Mouse (Mus musculus) kidney, embryonic 14.5 days (tissue): ENCODE measurements around the gene Tnip3. TPM values are rescaled to one million over a fixed set of nuclear protein-coding genes. Genes with fewer than 3 reads are reported as not detected.
A peak's percentile ranks its signal among the peaks of the same experiment; 100 is the strongest.

Experiments
- ATAC-seq: fragments of 200-750 bp; cut with Nextera tagmentation; 2 replicates; pipeline ENCODE4 v1.8.0; 2017; ENCODE audit warnings: moderate number of reproducible peaks, mild to moderate bottlenecking, moderate TSS enrichment, moderate library complexity; ENCODE audit not compliant: low FRiP score, low TSS enrichment
- H3K27ac ChIP-seq: fragments of 300-500 bp; sonication (generic); 2 replicates; pipeline ENCODE4 v1.5.1; 2014; ENCODE audit warnings: low read depth, mild to moderate bottlenecking, low read length, moderate library complexity, mixed read lengths
- H3K27me3 ChIP-seq: fragments of 300-500 bp; sonication (generic); 2 replicates; pipeline ENCODE4 v1.6.1; 2014; ENCODE audit warnings: mild to moderate bottlenecking, low read length; ENCODE audit not compliant: control insufficient read depth, insufficient read depth
- H3K36me3 ChIP-seq: fragments of 300-500 bp; sonication (generic); 2 replicates; pipeline ENCODE4 v1.6.1; 2014; ENCODE audit warnings: low read length, mixed read lengths; ENCODE audit not compliant: control insufficient read depth, insufficient read depth
- H3K4me1 ChIP-seq: fragments of 300-500 bp; sonication (generic); 2 replicates; pipeline ENCODE4 v1.6.1; 2014; ENCODE audit warnings: low read length, mixed read lengths; ENCODE audit not compliant: control insufficient read depth, insufficient read depth
- H3K4me2 ChIP-seq: fragments of 300-500 bp; sonication (generic); replicated peaks from 2 replicates; pipeline ENCODE4 v1.6.1; 2014; ENCODE audit warnings: low read depth, mild to moderate bottlenecking, low read length
- H3K4me3 ChIP-seq: fragments of 300-500 bp; sonication (generic); 2 replicates; pipeline ENCODE4 v1.5.1; 2014; ENCODE audit warnings: mild to moderate bottlenecking, low read length
- H3K9ac ChIP-seq: fragments of 300-500 bp; sonication (generic); 2 replicates; pipeline ENCODE4 v1.6.1; 2014; ENCODE audit warnings: low read depth, mild to moderate bottlenecking, low read length, moderate library complexity
- H3K9me3 ChIP-seq: fragments of 300-500 bp; sonication (generic); 2 replicates; pipeline ENCODE4 v1.6.1; 2016; ENCODE audit warnings: low read length; ENCODE audit not compliant: control insufficient read depth
- WGBS: fragments of 180-500 bp; shearing (Covaris S2); extraction: QIAGEN DNeasy Blood & Tissue Kit; methylation state at CpG from one replicate; pipeline ENCODE4 v1.1.7; 2014; 5-methylcytosine and 5-hydroxymethylcytosine counted together
- polyA plus RNA-seq: library from polyadenylated mRNA; unstranded; fragments of >200 nt; fragmentation: Nextera tagmentation; extraction: Ambion mirVana; gene quantifications from 2 replicates; pipeline ENCODE4 v1.2.1, GENCODE M21; 2014

Gene Tnip3
- not detected in 2 replicates for polyA plus RNA-seq

- Histone ChIP-seq H3K4me2 (no peak within 1 kb of the TSS), H3K4me1 (no peaks in the 10 kb centered on the region), H3K27me3 (no peaks in the 10 kb centered on the region), H3K9ac (no peak within 1 kb of the TSS), H3K27ac (no peak within 1 kb of the TSS), H3K9me3 (no peaks in the 10 kb centered on the region), H3K36me3 (no peaks in the 10 kb centered on the region), H3K4me3 (no peak within 1 kb of the TSS)
- no peak for ATAC-seq
- WGBS, result 79% methylated on average over 5 of the region's 5 CpGs
Measured at GRCm38 (mm10) chr6:65525192-65525591, at the start of gene Tnip3. TSS of gene Tnip3 (plus strand) at chr6:65525313.

GRCm38 (mm10) chr6:65498786-65499185 lies 26.3 kb upstream of the Tnip3 start:
- no peak for ATAC-seq
- no peaks in the 10 kb centered on the region for H3K36me3 ChIP-seq
- no peak overlapping the region for H3K27ac ChIP-seq
- no peak overlapping the region for H3K4me2 ChIP-seq
- no peak overlapping the region for H3K4me3 ChIP-seq
- no peak overlapping the region for H3K9ac ChIP-seq
- no peaks in the 10 kb centered on the region for H3K27me3 ChIP-seq
- H3K4me1 ChIP-seq, result no peaks in the 10 kb centered on the region
- no peaks in the 10 kb centered on the region for H3K9me3 ChIP-seq

- no peak overlapping the region for H3K4me3 ChIP-seq
- H3K9me3 ChIP-seq, result no peaks in the 10 kb centered on the region
- H3K27me3 ChIP-seq, result no peaks in the 10 kb centered on the region
- WGBS, result 48% methylated on average over 4 of the region's 4 CpGs
- H3K27ac ChIP-seq, result no peak overlapping the region
- no peaks in the 10 kb centered on the region for H3K36me3 ChIP-seq
- peak; percentile 85; the same call in 1 of the 2 replicates for ATAC-seq
- no peak overlapping the region for H3K9ac ChIP-seq
- H3K4me1 ChIP-seq, result no peaks in the 10 kb centered on the region
- H3K4me2 ChIP-seq, result no peak overlapping the region
Measured at GRCm38 (mm10) chr6:65510051-65510669, 15.0 kb upstream of the Tnip3 start.

- Histone ChIP-seq H3K4me1 (no peaks in the 10 kb centered on the region), H3K27ac (no peak overlapping the region), H3K4me3 (no peak overlapping the region), H3K36me3 (no peaks in the 10 kb centered on the region), H3K9ac (no peak overlapping the region), H3K9me3 (no peaks in the 10 kb centered on the region), H3K27me3 (no peaks in the 10 kb centered on the region), H3K4me2 (no peak overlapping the region)
- ATAC-seq, result no peak
- 93% methylated on average over 3 of the region's 3 CpGs for WGBS
Measured at GRCm38 (mm10) chr6:65513813-65514212, 11.3 kb upstream of the Tnip3 start.

DNA sequence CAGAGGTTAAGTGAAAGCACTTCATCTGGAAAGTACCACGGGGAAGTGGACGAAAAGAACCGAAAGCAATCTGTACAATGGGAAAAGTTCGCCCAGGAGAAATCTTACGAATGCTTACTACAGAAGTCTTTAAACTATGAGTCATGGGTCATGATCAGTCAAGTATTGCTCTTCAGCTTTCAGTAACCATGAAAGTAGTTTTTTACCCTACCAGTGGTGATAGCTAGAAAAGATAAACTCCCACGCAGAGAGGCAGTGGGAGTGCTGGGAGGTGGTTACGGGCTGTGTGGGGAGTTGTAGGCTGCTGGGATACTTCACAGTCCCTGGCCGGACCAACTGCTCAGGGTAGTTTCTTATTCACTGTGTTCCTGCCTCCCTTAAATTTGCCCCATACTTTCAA lies 8.4 kb upstream of the Tnip3 start:
- Histone ChIP-seq H3K27me3 (no peaks in the 10 kb centered on the region), H3K4me3 (no peak overlapping the region), H3K9ac (no peak overlapping the region), H3K4me2 (no peak overlapping the region), H3K27ac (no peak overlapping the region), H3K36me3 (no peaks in the 10 kb centered on the region), H3K4me1 (no peaks in the 10 kb centered on the region), H3K9me3 (no peaks in the 10 kb centered on the region)
- 48% methylated on average over 8 of the region's 8 CpGs for WGBS
- peak; percentile 62; the same call in 1 of the 2 replicates for ATAC-seq

DNA sequence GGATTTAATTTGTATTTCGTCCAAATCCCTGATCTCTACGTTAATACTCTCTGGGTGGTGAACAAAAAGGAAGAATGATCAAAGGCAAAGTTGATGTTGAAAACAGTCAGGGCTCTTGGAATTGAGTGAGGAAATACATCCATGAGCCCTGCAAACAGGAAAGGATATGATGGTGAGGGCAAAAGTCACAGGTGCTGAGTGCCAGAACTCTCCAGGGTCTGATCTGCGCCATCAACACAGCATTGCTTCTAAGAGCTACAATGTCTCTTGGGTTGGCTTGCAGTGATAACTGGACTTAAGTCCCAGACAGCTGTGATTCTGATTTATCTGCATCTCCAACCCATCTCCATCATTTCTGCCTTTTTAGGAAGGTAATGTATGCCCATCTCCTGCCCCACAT lies 4.3 kb upstream of the Tnip3 start:
- 83% methylated on average over 3 of the region's 3 CpGs for WGBS
- no peak for ATAC-seq
- Histone ChIP-seq H3K27ac (no peak overlapping the region), H3K9me3 (no peaks in the 10 kb centered on the region), H3K4me2 (no peak overlapping the region), H3K36me3 (no peaks in the 10 kb centered on the region), H3K4me1 (no peaks in the 10 kb centered on the region), H3K4me3 (no peak overlapping the region), H3K27me3 (no peaks in the 10 kb centered on the region), H3K9ac (no peak overlapping the region)

DNA sequence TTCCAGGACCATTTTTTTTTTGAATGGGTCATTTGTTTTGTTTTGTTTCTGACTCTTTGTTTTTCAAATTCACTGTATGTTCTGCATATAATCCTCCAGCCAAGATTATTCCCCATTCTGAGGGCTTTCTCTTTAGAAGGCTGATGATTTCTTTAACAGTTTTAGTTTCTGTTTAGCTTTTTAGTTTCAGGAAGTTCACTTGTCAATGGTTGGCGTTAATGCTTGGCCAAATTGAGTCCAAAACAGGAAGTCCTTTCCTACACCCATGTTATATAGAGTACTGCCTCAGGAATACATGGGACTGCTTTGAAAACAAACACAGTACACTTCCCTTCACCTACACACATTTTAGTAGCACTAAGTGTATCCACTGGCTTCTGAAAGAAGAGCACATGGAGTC lies 2.8 kb downstream of the Tnip3 start:
- no peak for ATAC-seq
- Histone ChIP-seq H3K36me3 (no peaks in the 10 kb centered on the region), H3K27ac (no peak overlapping the region), H3K27me3 (no peaks in the 10 kb centered on the region), H3K9ac (no peak overlapping the region), H3K4me1 (no peaks in the 10 kb centered on the region), H3K4me2 (no peak overlapping the region), H3K4me3 (no peak overlapping the region), H3K9me3 (no peaks in the 10 kb centered on the region)
- WGBS, result 53% methylated on average over 1 of the region's 1 CpGs

GRCm38 (mm10) chr6:65531232-65531848 lies 6.2 kb downstream of the Tnip3 start:
- no peak for ATAC-seq
- H3K9ac ChIP-seq, result no peak overlapping the region

DNA sequence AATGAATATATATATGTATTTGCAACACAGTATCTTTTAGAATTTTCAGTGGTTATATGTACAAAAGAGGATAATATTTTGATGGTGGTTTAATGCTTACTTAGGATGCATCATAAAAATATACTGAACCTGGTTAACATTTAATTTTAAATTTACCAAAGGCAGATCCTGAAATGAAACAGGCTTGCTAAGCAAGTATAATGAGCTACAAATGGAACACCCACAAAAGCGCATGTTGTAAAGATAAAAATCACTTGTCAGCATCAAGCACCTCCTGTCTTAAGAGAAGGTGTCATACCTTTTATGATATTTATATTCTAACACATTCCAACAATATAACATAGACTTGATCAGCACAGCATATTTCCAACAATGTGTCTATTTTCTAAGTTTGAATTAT lies 8.6 kb downstream of the Tnip3 start:
- Histone ChIP-seq H3K4me3 (no peak overlapping the region), H3K27me3 (no peaks in the 10 kb centered on the region), H3K4me1 (no peaks in the 10 kb centered on the region), H3K27ac (no peak overlapping the region), H3K4me2 (no peak overlapping the region), H3K9ac (no peak overlapping the region), H3K36me3 (no peaks in the 10 kb centered on the region), H3K9me3 (no peaks in the 10 kb centered on the region)
- ATAC-seq, result no peak
- 97% methylated on average over 1 of the region's 1 CpGs for WGBS

More at GRCm38 (mm10) chr6:65531232-65531848, 6.2 kb downstream of the Tnip3 start:
- Histone ChIP-seq H3K27ac (no peak overlapping the region), H3K36me3 (no peaks in the 10 kb centered on the region), H3K27me3 (no peaks in the 10 kb centered on the region), H3K9me3 (no peaks in the 10 kb centered on the region), H3K4me1 (no peaks in the 10 kb centered on the region), H3K4me3 (no peak overlapping the region), H3K4me2 (no peak overlapping the region)
- WGBS, result 75% methylated on average over 3 of the region's 3 CpGs
